Mouse (Mus musculus) heart, embryonic 14.5 days (tissue): ENCODE data around the gene Atg14. TPM values are rescaled to one million over a fixed set of nuclear protein-coding genes. Genes with fewer than 3 reads are reported as not detected.

Experiments
- ATAC-seq: fragments of 200-750 bp; cut with Nextera tagmentation; 2 replicates; pipeline ENCODE4 v1.8.0; 2017; ENCODE audit warnings: low read depth, moderate TSS enrichment; ENCODE audit not compliant: insufficient number of reproducible peaks, insufficient read depth, low FRiP score
- H3K27ac ChIP-seq, 2 experiments: fragments of 200-500 bp in 1 of 2; fragments of 300-500 bp in 1 of 2; sonication (generic) in 1 of 2; replicated peaks in 1 of 2; 2 replicates each; pipeline ENCODE4 v1.5.1; 2012 to 2014; ENCODE audit warnings: low read depth in 2 of 2, low read length in 2 of 2, control low read depth in 1 of 2, mild to moderate bottlenecking in 1 of 2, mixed read lengths in 1 of 2; ENCODE audit not compliant: control insufficient read depth in 1 of 2, insufficient read depth in 1 of 2
- H3K27me3 ChIP-seq: fragments of 300-500 bp; sonication (generic); 2 replicates; pipeline ENCODE4 v1.6.1; 2014; ENCODE audit warnings: mild to moderate bottlenecking, low read length, control low read depth; ENCODE audit not compliant: control insufficient read depth, insufficient read depth
- H3K36me3 ChIP-seq: fragments of 300-500 bp; sonication (generic); 2 replicates; pipeline ENCODE4 v1.6.1; 2014; ENCODE audit warnings: mild to moderate bottlenecking, control low read depth, low read length, mixed read lengths; ENCODE audit not compliant: control insufficient read depth, insufficient read depth
- H3K4me1 ChIP-seq, 2 experiments: fragments of 200-500 bp in 1 of 2; fragments of 300-500 bp in 1 of 2; sonication (generic) in 1 of 2; 2 replicates each; pipeline ENCODE4 v1.6.1; 2012 to 2014; ENCODE audit warnings: low read length in 2 of 2, control low read depth in 1 of 2, mixed read lengths in 1 of 2; ENCODE audit not compliant: control insufficient read depth in 2 of 2, insufficient read depth in 2 of 2
- H3K4me2 ChIP-seq: fragments of 300-500 bp; sonication (generic); 2 replicates; pipeline ENCODE4 v1.6.1; 2014; ENCODE audit warnings: mild to moderate bottlenecking, low read length
- H3K4me3 ChIP-seq, 2 experiments: fragments of 200-500 bp in 1 of 2; fragments of 300-500 bp in 1 of 2; sonication (generic) in 1 of 2; 2 replicates each; pipeline ENCODE4 v1.5.1; 2012 to 2014; ENCODE audit warnings: low read length in 2 of 2, mild to moderate bottlenecking in 2 of 2, control low read depth in 1 of 2, low read depth in 1 of 2, moderate library complexity in 1 of 2; ENCODE audit not compliant: control insufficient read depth in 1 of 2, insufficient read depth in 1 of 2
- H3K9ac ChIP-seq: fragments of 300-500 bp; sonication (generic); 2 replicates; pipeline ENCODE4 v1.6.1; 2014; ENCODE audit warnings: mild to moderate bottlenecking, low read length
- H3K9me3 ChIP-seq: fragments of 300-500 bp; sonication (generic); 2 replicates; pipeline ENCODE4 v1.6.1; 2016; ENCODE audit warnings: low read length, control low read depth; ENCODE audit not compliant: control insufficient read depth
- WGBS: fragments of 180-500 bp; shearing (Covaris S2); extraction: QIAGEN DNeasy Blood & Tissue Kit; methylation state at CpG from one replicate; pipeline ENCODE4 v1.1.7; 2014; 5-methylcytosine and 5-hydroxymethylcytosine counted together
- polyA plus RNA-seq: library from polyadenylated mRNA; unstranded; fragments of >200 nt; fragmentation: Nextera tagmentation; extraction: Ambion mirVana; gene quantifications from 2 replicates; pipeline ENCODE4 v1.2.1, GENCODE M21; 2014

Atg14 gene
- polyA plus RNA-seq, 1 experiment from 2014 or later: 10.7 TPM

GRCm38 (mm10) chr14:47563106-47563505 lies 7.3 kb downstream of the Atg14 start:
- no peak for ATAC-seq
- H3K27ac ChIP-seq: no peak overlapping the region
- no peak overlapping the region for H3K9ac ChIP-seq
- 68% methylated on average over 4 of the region's 4 CpGs for WGBS
- H3K4me2 ChIP-seq: no peak overlapping the region
- no peaks in the 10 kb centered on the region for H3K9me3 ChIP-seq
- no peak overlapping the region for H3K4me3 ChIP-seq
- peaks cover 0 to 9% of the 10 kb centered on the region in 2 experiments; a peak in 1 of 4 replicates for H3K4me1 ChIP-seq
- peaks cover 25% of the 10 kb centered on the region for H3K36me3 ChIP-seq
- no peaks in the 10 kb centered on the region for H3K27me3 ChIP-seq

DNA sequence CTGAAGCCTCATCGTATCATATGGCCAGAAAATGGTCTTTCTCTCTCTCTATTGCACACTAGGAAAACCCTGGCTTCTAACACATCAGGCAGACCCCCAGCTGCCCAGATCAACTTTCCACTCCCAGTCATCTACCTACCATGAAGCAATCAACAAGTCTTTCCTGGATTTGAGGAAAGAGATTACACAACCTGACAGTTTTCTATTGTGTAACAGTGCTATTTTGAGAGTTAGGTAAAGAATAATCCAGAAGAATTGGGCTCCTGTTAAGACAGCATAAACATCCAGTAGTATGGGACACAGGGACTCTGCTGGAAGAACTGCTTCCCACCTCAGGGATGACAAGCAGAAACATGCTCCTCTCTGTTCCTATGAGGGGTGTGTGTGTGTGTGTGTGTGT lies 7.9 kb downstream of the Atg14 start:
- no peaks in the 10 kb centered on the region for H3K27me3 ChIP-seq
- H3K4me1 ChIP-seq: peaks cover 0 to 6% of the 10 kb centered on the region in 2 experiments; a peak in 1 of 4 replicates
- no peak overlapping the region for H3K4me3 ChIP-seq
- H3K36me3 ChIP-seq: peaks cover 29% of the 10 kb centered on the region
- H3K4me2 ChIP-seq: no peak overlapping the region
- no peak overlapping the region for H3K9ac ChIP-seq
- no peaks in the 10 kb centered on the region for H3K9me3 ChIP-seq
- no peak overlapping the region for H3K27ac ChIP-seq
- no peak for ATAC-seq
- WGBS: 87% methylated on average over 1 of the region's 1 CpGs

DNA sequence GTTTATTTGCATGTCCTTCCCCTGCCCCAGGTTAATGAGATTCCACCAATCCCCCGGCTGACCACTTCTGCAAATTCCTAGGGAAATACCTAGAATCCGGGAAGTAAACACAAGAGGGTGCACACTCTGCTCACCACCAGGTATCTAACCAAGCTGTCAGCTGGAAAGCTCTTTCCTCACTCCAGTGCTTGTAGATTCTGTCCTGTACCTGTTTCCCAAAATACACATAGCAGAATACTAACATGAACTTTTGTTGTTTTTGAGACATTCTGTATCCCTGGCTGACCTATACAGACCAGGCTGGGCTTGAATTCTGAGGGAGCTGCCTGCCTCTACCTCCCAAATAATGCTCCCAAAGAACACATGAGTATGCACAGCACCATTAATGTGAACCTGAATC lies 9.7 kb downstream of the Atg14 start:
- peaks cover 40% of the 10 kb centered on the region for H3K36me3 ChIP-seq
- H3K27me3 ChIP-seq: no peaks in the 10 kb centered on the region
- no peaks in the 10 kb centered on the region for H3K9me3 ChIP-seq
- H3K27ac ChIP-seq: no peak overlapping the region
- no peak overlapping the region for H3K4me2 ChIP-seq
- no peak overlapping the region for H3K4me3 ChIP-seq
- H3K4me1 ChIP-seq: no peaks in the 10 kb centered on the region
- 89% methylated on average over 2 of the region's 2 CpGs for WGBS
- ATAC-seq: no peak
- no peak overlapping the region for H3K9ac ChIP-seq

GRCm38 (mm10) chr14:47555225-47555624 lies 15.2 kb downstream of the Atg14 start:
- Histone ChIP-seq H3K36me3 (peaks cover 54% of the 10 kb centered on the region), H3K9me3 (no peaks in the 10 kb centered on the region), H3K27me3 (no peaks in the 10 kb centered on the region), H3K27ac (no peak overlapping the region), H3K4me1 (no peaks in the 10 kb centered on the region), H3K9ac (no peak overlapping the region), H3K4me2 (no peak overlapping the region), H3K4me3 (no peak overlapping the region)
- no peak for ATAC-seq
- WGBS: 96% methylated on average over 5 of the region's 5 CpGs

GRCm38 (mm10) chr14:47554236-47554635 lies 16.2 kb downstream of the Atg14 start:
- Histone ChIP-seq H3K9ac (no peak overlapping the region), H3K36me3 (peaks cover 56% of the 10 kb centered on the region), H3K27ac (no peak overlapping the region), H3K27me3 (no peaks in the 10 kb centered on the region), H3K9me3 (no peaks in the 10 kb centered on the region), H3K4me2 (no peak overlapping the region), H3K4me3 (no peak overlapping the region), H3K4me1 (no peaks in the 10 kb centered on the region)
- WGBS: 94% methylated on average over 3 of the region's 4 CpGs
- ATAC-seq: no peak

DNA sequence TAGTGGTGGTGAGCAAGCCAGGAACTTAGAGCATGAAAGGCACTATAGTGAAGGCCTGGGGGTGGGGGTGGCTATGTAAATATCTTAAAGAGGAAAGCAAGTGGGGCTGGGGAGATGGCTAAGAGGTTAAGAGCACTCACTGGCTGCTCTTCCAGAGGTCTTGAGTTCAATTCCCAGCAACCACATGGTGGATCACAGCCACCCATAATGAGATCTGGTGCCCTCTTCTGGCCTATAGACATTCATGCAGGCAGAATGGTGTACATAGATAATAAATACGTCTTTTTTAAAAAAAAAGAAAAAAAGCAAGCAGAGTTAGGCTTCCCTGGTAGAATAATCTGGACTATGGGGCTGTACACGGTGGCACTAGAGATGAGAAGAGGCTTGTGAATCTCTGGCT lies 17.1 kb downstream of the Atg14 start:
- Histone ChIP-seq H3K9me3 (no peaks in the 10 kb centered on the region), H3K36me3 (peaks cover 61% of the 10 kb centered on the region), H3K27me3 (no peaks in the 10 kb centered on the region), H3K9ac (no peak overlapping the region), H3K4me2 (no peak overlapping the region), H3K4me3 (no peak overlapping the region), H3K4me1 (no peaks in the 10 kb centered on the region), H3K27ac (no peak overlapping the region)
- no peak for ATAC-seq
- 96% methylated on average over 2 of the region's 2 CpGs for WGBS

DNA sequence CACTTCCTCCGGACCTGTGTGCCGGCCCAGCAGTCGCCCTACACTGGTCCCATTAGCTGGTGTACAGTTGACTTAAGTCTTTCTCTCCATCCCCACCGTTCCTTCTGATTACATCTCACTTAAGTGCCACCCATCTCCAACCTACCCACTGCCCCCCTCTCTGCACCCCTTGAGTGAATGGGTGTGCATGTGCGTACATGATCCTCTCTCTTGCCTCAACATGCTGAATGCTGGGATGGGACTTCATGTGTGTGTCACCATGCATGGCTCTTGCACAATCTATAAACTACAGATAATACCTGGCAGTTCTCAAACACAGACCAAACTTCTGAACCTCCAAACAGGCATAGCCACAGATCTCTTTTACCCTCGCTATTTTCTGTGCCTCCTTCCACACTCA lies 18.8 kb downstream of the Atg14 start:
- no peak overlapping the region for H3K27ac ChIP-seq
- H3K4me1 ChIP-seq: no peaks in the 10 kb centered on the region
- H3K4me2 ChIP-seq: no peak overlapping the region
- no peaks in the 10 kb centered on the region for H3K9me3 ChIP-seq
- H3K4me3 ChIP-seq: no peak overlapping the region
- H3K36me3 ChIP-seq: peaks cover 71% of the 10 kb centered on the region
- ATAC-seq: no peak
- 90% methylated on average over 6 of the region's 6 CpGs for WGBS
- H3K27me3 ChIP-seq: no peaks in the 10 kb centered on the region
- H3K9ac ChIP-seq: no peak overlapping the region

- Histone ChIP-seq H3K4me2 (no peak overlapping the region), H3K27ac (no peak overlapping the region), H3K9me3 (no peaks in the 10 kb centered on the region), H3K9ac (no peak overlapping the region), H3K4me1 (peaks cover 0 to 3% of the 10 kb centered on the region in 2 experiments; a peak in 1 of 4 replicates), H3K4me3 (no peak overlapping the region), H3K36me3 (peaks cover 95% of the 10 kb centered on the region), H3K27me3 (no peaks in the 10 kb centered on the region)
- WGBS: 83% methylated on average over 4 of the region's 4 CpGs
- no peak for ATAC-seq
Measured at GRCm38 (mm10) chr14:47544877-47545276, 25.6 kb downstream of the Atg14 start.
